Mouse (Mus musculus) liver, embryonic 18 days (tissue): ENCODE measurements around the gene Triap1. TPM values are rescaled to one million over a fixed set of nuclear protein-coding genes. Genes with fewer than 3 reads are reported as not detected.

Source experiments
- polyA plus RNA-seq: library from polyadenylated mRNA; depleted of rRNA; stranded (reverse); fragments of >200 nt; gene quantifications from 2 replicates; pipeline ENCODE4 v1.2.3, GENCODE M21; 2012; rRNA removed

The Triap1 gene
- 13.5 and 13.6 TPM in 2 replicates for polyA plus RNA-seq

DNA sequence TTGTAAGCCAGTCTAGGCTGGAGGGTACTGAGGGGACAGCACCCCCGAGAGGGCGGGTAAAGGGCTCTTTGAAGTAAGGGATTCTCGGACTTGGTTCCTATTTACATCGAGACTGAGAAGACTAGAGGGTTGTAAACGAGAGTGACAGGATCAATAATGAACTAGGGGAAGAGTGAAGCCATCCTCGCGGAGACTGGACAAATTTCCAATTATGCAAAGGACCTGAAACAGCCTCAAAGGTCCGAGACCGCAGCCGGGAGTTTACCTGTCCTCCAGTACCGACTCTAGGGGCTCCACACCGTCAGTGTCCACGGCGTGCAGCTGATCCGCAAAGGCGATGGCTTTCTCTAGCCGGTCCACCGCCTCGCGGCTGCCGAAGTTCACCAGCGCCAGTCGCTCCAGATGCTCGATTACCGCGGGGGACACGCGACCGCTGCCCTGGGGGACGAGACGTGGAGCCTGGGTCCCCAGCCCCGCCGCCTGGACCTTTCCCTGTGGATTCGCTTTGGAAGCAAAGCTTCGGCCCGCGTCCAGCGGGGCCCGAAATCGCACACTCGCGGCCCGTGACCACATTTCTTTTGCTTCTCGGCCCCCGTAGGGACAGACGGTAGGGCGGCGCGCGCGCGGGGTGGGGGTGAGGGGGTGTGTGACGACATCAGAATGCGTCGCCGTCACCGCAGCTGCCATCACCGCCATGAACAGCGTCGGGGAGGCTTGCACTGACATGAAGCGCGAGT lies at the start of gene Triap1, which contains the start of gene Gatc:
Gene Triap1 (plus strand): TSS at position 649 of the 737 bp plus-strand sequence.
Gene Gatc (minus strand): TSS at position 602 of the 737 bp plus-strand sequence.

DNA sequence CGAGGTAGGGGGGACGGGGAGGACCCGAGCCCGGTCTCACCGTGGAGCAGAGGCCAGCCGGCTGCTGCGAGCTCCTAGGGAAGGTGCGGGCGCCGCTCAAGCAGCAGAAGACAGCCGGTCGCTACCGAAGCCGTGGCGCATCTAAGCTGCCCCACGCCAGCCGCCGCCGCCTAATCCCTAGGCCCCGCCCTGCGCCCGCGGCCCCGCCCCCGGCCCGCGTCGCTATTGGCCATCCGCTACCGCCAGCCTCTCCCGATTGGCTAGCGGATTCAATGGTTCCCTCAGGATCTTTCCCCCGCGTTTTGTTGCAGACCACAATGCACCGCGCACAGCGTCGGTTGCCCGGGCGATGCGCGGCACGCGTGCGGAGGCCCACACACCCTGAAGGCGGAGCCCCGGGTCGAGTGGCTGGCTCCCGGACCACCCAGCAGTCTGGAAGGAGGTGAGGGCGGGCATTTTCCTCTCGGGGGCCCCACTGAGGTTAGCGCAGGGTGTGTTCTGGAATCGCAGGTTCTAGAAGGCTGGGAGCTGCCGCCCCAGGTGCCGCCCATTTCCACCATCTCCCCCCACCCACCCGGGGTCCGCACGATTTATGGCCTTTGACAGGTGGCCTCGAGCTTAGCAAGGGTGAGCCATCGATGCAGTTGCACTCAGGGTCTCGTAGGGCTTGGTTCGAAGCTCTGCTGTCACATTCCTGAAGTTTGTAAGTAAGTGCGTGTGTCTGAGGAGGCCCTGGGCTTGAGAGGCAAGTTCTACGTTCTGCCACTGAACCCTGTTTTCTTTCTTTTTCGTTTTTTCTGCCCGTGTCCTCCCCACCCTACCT lies 40.0 kb upstream of the Triap1 start, which contains the start of gene Dynll1:
Gene Dynll1 (minus strand): TSS at position 208 of the 823 bp plus-strand sequence.

DNA sequence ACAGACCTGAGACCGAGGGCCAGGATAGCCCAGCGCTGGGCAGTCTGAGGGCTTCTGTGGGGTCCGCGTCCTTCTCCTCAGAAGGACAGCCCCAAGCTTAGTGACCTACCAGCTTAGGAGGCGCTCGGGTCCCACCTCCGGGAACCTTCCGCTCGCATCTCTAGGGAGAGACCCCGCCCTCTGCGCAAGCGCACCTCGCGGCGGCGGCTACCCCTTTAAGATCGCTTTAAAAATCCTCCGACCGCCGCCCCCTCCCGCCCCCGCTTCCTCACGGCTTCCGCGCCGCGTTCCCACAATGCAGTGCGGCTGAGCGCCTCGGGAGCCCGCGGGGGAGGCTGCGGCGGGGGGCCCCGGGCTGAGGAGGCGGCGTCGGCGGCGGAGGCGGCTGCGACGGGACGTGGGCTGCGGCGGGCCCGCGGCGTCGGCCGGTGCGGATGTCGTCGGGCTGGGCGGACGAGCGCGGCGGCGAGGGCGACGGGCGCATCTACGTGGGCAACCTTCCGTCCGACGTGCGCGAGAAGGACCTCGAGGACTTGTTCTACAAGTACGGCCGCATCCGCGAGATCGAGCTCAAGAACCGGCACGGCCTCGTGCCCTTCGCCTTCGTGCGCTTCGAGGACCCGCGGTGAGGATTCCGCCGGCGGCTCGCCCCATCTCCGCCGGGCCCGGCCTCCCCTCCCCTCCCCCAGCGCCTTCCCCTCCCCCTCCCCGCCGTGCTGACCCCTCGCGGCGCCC lies 14.0 kb upstream of the Triap1 start, which contains the start of gene Srsf9:
Gene Srsf9 (plus strand): TSS at position 303 of the 735 bp plus-strand sequence.

DNA sequence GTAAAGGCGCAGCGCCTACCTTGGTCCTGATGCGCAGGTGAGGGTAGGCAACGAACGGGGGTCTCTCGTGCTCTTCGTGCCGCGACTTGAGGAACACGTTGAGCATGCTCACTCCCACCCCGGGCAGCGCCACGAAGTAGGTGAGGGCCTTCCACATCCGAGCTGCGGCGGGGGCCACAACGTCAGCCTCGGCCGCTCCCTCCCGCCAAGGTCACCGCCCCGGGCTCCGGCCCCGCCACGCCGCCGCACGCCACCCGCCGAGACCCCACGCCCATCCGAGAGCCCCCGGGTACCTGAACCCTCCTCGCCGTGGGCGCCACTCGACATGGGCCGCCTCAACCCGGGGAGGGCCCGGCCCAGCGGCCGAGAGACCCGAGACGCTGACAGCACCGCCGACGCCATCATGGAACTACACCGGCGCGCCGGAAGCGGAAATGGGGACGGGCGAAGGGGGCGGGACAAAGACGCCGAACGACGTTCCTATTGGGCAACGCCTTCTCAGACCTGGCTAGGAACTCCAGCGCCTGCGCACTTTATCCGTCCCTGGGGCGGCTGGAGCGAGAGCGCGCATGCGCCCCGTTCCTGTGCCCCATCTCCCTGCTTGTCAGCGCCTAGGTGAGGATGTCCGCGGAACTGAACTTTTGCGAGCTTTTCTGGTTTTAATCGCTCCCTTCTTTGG lies 7.7 kb downstream of the Triap1 start, which contains the start of gene Cox6a1:
Gene Cox6a1 (minus strand): TSS at position 436 of the 679 bp plus-strand sequence.

Other genes with a start within 250 kb of the Triap1 start
- not detected in 2 replicates for gene Gm10401, start 242.9 kb upstream of the Triap1 start, polyA plus RNA-seq
- gene Acads, start 221.9 kb upstream of the Triap1 start, polyA plus RNA-seq = 69.8 and 75.2 TPM in 2 replicates
- gene Unc119b, start 206.2 kb upstream of the Triap1 start, polyA plus RNA-seq = 10.1 and 10.4 TPM in 2 replicates
- gene Mlec, start 183.0 kb upstream of the Triap1 start, polyA plus RNA-seq = 36.1 and 40.4 TPM in 2 replicates
- gene Cabp1, start 146.8 kb upstream of the Triap1 start, polyA plus RNA-seq = 0.35 and 0.49 TPM in 2 replicates
- 39.8 and 41.2 TPM in 2 replicates for gene Pop5, start 105.4 kb upstream of the Triap1 start, polyA plus RNA-seq
- gene Rnf10, start 68.3 kb upstream of the Triap1 start, polyA plus RNA-seq = 75.3 and 78.6 TPM in 2 replicates
- gene Coq5, start 61.6 kb upstream of the Triap1 start, polyA plus RNA-seq = 7.5 and 7.9 TPM in 2 replicates
- 100 and 145 TPM in 2 replicates for gene Dynll1, start 40.2 kb upstream of the Triap1 start, polyA plus RNA-seq
- 37.0 and 37.6 TPM in 2 replicates for gene Srsf9, start 14.0 kb upstream of the Triap1 start, polyA plus RNA-seq
- gene Gatc, start within 50 bp of the Triap1 start, polyA plus RNA-seq = 10.8 and 10.9 TPM in 2 replicates
- gene Cox6a1, start 7.8 kb downstream of the Triap1 start, polyA plus RNA-seq = 1,034 and 1,123 TPM in 2 replicates
- gene Msi1, start 88.4 kb downstream of the Triap1 start, polyA plus RNA-seq = 0.22 and 0.44 TPM in 2 replicates
- 0.06 TPM in 1 of 2 replicates, not detected in the other for gene Pla2g1b, start 125.0 kb downstream of the Triap1 start, polyA plus RNA-seq
- 9.7 and 12.4 TPM in 2 replicates for gene Sirt4, start 143.5 kb downstream of the Triap1 start, polyA plus RNA-seq
- gene Pxn, start 165.5 kb downstream of the Triap1 start, polyA plus RNA-seq = 25.1 and 30.6 TPM in 2 replicates
- 1,441 and 1,589 TPM in 2 replicates for gene Rplp0, start 218.2 kb downstream of the Triap1 start, polyA plus RNA-seq
- 8.4 and 11.2 TPM in 2 replicates for gene Gcn1l1, start 224.0 kb downstream of the Triap1 start, polyA plus RNA-seq